Mouse (Mus musculus): ENCODE data around the gene Wfdc3. TPM values are rescaled to one million over a fixed set of nuclear protein-coding genes. Genes with fewer than 3 reads are reported as not detected.

Wfdc3 gene
- polyA plus RNA-seq, 1 experiment from 2014 or later, result 1.7 TPM

DNA sequence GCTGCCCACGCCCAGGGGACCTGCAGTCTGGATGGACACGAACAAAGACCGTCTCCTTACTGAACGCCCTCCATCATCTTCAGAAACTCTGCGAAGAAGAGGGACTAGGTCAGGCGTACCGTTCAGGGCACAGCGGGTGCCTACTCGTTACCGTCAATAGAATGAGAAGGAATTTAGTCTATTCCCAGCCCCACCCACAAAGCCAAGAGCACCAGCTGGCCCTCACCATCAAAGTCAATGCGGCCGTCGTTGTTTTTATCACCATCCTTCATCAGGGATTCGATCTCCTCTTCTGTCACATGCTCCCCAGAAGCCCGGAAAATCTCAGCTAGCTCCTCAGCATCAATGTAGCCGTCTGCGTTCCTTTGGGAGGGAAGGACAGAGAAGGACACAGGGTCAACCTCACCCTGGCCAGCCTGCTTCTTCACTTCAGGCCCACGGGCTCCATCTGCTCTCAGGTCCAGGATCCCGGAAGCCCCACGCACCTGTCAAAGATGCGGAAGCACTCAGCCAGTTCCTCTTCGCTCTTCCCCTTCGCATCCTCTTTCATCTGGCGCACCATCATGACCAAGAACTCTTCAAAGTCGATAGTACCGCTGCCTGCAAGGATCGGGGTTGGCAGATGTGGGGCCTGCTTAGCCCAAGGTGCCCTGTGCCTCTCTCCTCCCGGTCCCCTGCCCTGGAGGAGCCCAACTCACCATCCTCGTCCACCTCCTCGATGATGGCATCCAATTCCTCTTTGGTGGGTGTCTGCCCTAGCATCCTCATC is 31.7 kb upstream of the Wfdc3 start:
- no peak for ATAC-seq
- Histone ChIP-seq H3K9me3 (ENCODE audit: control insufficient read depth, low read length) (no peaks in the 10 kb centered on the region), H3K4me2 (ENCODE audit: low read length) (no peak overlapping the region), H3K27me3 (replicated peaks; ENCODE audit: control insufficient read depth, insufficient read depth, low read length) (no peaks in the 10 kb centered on the region), H3K27ac (ENCODE audit: low read length) (no peak overlapping the region), H3K36me3 (ENCODE audit: control insufficient read depth, insufficient read depth) (no peaks in the 10 kb centered on the region), H3K4me1 (replicated peaks; ENCODE audit: control insufficient read depth, insufficient read depth, low read length) (no peaks in the 10 kb centered on the region), H3K9ac (replicated peaks; ENCODE audit: low read depth, low read length) (no peak overlapping the region), H3K4me3 (replicated peaks; ENCODE audit: low read length) (no peak overlapping the region)
- 86% methylated on average over 30 of the region's 30 CpGs for WGBS

DNA sequence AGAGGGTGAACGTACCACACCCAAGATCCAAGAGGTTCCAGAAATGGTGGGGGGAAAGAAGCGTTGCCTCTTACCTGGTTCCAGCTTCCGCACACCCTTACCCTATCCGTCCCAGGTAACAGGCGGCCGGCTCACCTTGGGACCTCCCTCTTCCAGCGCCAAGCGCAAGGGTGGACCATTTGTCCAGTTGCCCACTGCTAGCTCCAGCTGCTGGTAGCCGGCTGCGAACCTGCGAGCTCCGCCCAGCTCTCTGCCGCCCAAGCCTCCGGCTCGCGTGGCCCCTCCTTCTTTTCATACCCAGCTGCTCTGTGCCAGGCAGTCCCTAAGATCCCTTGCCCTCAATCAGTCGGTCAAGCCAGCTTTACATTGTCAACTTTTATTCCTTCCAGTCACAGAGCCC is 31.1 kb upstream of the Wfdc3 start:
- WGBS, result 72% methylated on average over 17 of the region's 17 CpGs

DNA sequence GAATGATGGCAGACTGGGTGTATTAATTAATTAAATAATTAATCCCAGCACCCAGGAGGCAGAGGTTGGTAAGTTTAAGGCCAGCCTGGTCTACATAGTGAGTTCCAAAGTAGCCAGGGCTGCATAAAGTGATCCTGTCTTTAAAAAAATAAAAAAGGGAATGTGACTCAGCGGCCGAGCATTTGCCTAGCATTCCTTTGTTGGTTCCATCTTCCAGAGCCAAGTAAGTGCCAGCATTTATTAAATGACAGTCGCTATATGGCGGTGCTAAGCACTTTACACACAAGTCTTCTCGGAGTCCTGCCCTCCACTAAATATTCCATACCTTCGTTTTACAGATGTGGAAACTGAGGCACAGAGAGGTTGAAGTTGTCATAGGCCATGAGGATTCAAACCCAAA is 30.4 kb upstream of the Wfdc3 start:
- H3K36me3 ChIP-seq (ENCODE audit: control insufficient read depth, insufficient read depth), result no peaks in the 10 kb centered on the region
- no peak overlapping the region for H3K4me2 ChIP-seq (ENCODE audit: low read length)
- peaks cover 12% of the 10 kb centered on the region for H3K4me1 ChIP-seq (replicated peaks; ENCODE audit: control insufficient read depth, insufficient read depth, low read length)
- H3K4me3 ChIP-seq (replicated peaks; ENCODE audit: low read length), result no peak overlapping the region
- WGBS, result 90% methylated on average over 6 of the region's 6 CpGs
- H3K27ac ChIP-seq (ENCODE audit: low read length), result no peak overlapping the region
- ATAC-seq, result no peak
- H3K27me3 ChIP-seq (replicated peaks; ENCODE audit: control insufficient read depth, insufficient read depth, low read length), result no peaks in the 10 kb centered on the region
- no peak overlapping the region for H3K9ac ChIP-seq (replicated peaks; ENCODE audit: low read depth, low read length)
- H3K9me3 ChIP-seq (ENCODE audit: control insufficient read depth, low read length), result no peaks in the 10 kb centered on the region

More for the DNA sequence above, 31.1 kb upstream of the Wfdc3 start:
- no peak overlapping the region for H3K27ac ChIP-seq (ENCODE audit: low read length)
- H3K9ac ChIP-seq (replicated peaks; ENCODE audit: low read depth, low read length), result no peak overlapping the region
- no peak overlapping the region for H3K4me3 ChIP-seq (replicated peaks; ENCODE audit: low read length)
- H3K4me2 ChIP-seq (ENCODE audit: low read length), result no peak overlapping the region
- no peaks in the 10 kb centered on the region for H3K9me3 ChIP-seq (ENCODE audit: control insufficient read depth, low read length)
- H3K4me1 ChIP-seq (replicated peaks; ENCODE audit: control insufficient read depth, insufficient read depth, low read length), result peaks cover 5% of the 10 kb centered on the region; the same call in 1 of the 2 replicates
- H3K27me3 ChIP-seq (replicated peaks; ENCODE audit: control insufficient read depth, insufficient read depth, low read length), result no peaks in the 10 kb centered on the region
- ATAC-seq, result no peak
- no peaks in the 10 kb centered on the region for H3K36me3 ChIP-seq (ENCODE audit: control insufficient read depth, insufficient read depth)

DNA sequence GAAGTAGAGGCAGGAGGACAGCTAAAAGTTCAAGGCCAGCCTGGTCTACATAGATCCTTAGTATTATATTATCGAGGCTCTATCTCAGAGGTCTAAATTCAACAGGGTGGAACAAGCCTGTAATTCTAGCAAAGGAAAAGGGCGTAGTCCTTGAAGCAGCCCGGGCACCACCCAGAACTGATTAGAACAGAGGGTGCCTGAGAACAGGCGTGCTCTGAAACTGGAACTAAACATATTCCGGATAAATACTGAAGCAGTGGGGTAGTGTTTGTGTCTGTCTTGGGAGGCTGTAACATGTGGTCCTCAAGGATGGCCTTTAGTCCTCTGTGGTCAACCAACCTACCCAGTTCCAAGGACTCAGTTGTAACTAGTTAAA is 28.2 kb upstream of the Wfdc3 start:
- 90% methylated on average over 5 of the region's 5 CpGs for WGBS
- ATAC-seq, result no peak
- Histone ChIP-seq H3K27me3 (replicated peaks; ENCODE audit: control insufficient read depth, insufficient read depth, low read length) (no peaks in the 10 kb centered on the region), H3K27ac (ENCODE audit: low read length) (no peak overlapping the region), H3K4me2 (ENCODE audit: low read length) (no peak overlapping the region), H3K36me3 (ENCODE audit: control insufficient read depth, insufficient read depth) (no peaks in the 10 kb centered on the region), H3K4me1 (replicated peaks; ENCODE audit: control insufficient read depth, insufficient read depth, low read length) (peaks cover 25% of the 10 kb centered on the region), H3K9ac (replicated peaks; ENCODE audit: low read depth, low read length) (no peak overlapping the region), H3K4me3 (replicated peaks; ENCODE audit: low read length) (no peak overlapping the region), H3K9me3 (ENCODE audit: control insufficient read depth, low read length) (no peaks in the 10 kb centered on the region)

DNA sequence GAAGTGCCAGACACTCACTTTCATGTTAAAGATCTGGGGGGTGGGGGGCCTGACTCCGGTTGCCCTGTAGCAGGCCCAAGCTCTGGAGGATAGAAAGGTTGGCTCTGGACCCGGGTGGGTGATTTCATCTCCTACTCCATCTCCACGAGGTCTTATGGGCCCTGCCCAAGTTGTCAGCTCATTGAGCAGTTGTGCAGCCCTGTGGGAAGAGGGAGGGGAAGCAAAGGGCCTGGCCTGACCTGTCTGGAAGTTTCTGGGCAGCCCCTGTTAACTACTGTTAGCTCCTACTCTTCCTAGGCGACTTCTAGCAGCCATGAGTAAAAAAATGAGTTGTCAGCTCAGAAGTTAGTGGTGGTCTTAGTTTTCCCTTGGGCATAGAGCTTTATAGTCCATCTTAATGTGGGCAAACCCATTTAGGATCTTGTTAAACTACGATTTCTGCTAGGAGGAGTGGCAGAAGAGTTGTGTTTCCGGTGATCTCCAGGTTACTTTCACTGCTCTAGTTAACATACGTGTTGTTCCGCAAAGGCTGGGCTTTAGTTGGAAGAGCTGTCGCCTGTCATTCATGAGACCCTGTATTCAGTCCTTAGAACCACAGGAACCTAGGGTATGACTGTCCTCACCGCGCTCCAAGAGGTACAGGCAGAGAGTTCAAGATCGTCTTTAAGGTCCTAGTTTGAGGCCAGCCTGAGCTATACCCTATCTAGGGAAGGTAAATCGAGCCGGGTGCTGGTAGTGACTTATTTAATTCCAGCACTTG is 27.7 kb upstream of the Wfdc3 start:
- ATAC-seq, result no peak
- no peaks in the 10 kb centered on the region for H3K9me3 ChIP-seq (ENCODE audit: control insufficient read depth, low read length)
- no peak overlapping the region for H3K4me3 ChIP-seq (replicated peaks; ENCODE audit: low read length)
- no peaks in the 10 kb centered on the region for H3K27me3 ChIP-seq (replicated peaks; ENCODE audit: control insufficient read depth, insufficient read depth, low read length)
- H3K36me3 ChIP-seq (ENCODE audit: control insufficient read depth, insufficient read depth), result no peaks in the 10 kb centered on the region
- H3K9ac ChIP-seq (replicated peaks; ENCODE audit: low read depth, low read length), result no peak overlapping the region
- WGBS, result 81% methylated on average over 14 of the region's 14 CpGs
- H3K27ac ChIP-seq (ENCODE audit: low read length), result no peak overlapping the region
- H3K4me1 ChIP-seq (replicated peaks; ENCODE audit: control insufficient read depth, insufficient read depth, low read length), result peaks cover 25% of the 10 kb centered on the region
- no peak overlapping the region for H3K4me2 ChIP-seq (ENCODE audit: low read length)

DNA sequence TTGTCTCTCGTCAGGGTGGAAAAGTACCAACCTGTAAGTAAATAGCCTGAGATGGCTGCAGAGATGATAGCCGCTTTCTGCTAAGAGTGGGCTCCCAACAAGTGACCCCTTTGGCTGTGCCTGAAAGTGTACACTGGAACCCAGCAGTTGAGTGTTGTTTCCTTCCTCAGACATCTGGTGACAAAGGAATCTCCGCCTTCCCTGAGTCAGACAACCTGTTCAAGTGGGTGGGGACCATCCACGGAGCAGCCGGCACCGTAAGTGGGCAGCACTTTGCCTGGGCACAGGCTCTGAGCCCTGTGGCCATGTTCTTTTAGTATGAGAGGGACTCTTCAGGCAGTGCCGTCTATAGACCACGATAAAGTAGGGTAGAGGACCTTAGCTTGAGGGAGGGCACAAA is 25.4 kb upstream of the Wfdc3 start:
- Histone ChIP-seq H3K36me3 (ENCODE audit: control insufficient read depth, insufficient read depth) (peaks cover 9% of the 10 kb centered on the region; the same call in 1 of the 2 replicates), H3K27ac (ENCODE audit: low read length) (no peak overlapping the region), H3K27me3 (replicated peaks; ENCODE audit: control insufficient read depth, insufficient read depth, low read length) (no peaks in the 10 kb centered on the region), H3K4me3 (replicated peaks; ENCODE audit: low read length) (peak overlapping the region; percentile 85), H3K4me1 (replicated peaks; ENCODE audit: control insufficient read depth, insufficient read depth, low read length) (peaks cover 25% of the 10 kb centered on the region), H3K9me3 (ENCODE audit: control insufficient read depth, low read length) (no peaks in the 10 kb centered on the region), H3K4me2 (ENCODE audit: low read length) (peak overlapping the region; percentile 89), H3K9ac (replicated peaks; ENCODE audit: low read depth, low read length) (no peak overlapping the region)
- ATAC-seq, result no peak
- WGBS, result 77% methylated on average over 8 of the region's 8 CpGs

DNA sequence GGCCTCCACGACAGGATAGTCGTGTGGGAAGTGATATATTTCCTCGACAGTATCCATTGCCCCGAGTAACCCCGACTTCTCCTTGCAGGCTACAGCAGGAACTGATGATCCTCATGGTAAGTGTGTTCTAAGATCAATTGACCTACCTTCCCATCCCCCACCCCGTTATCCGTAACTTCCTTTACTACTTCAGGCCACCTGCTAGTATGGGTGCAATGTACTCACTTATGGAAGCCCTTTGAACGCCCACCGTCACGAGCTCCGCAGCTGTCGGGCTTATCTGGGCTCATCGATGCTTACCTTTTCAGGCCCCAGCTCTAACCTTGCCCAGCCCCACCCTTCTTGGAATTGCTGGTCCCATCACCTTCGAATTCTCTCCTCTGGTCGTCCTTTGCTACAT is 24.5 kb upstream of the Wfdc3 start:
- Histone ChIP-seq H3K4me1 (replicated peaks; ENCODE audit: control insufficient read depth, insufficient read depth, low read length) (peaks cover 25% of the 10 kb centered on the region), H3K9me3 (ENCODE audit: control insufficient read depth, low read length) (no peaks in the 10 kb centered on the region), H3K27ac (ENCODE audit: low read length) (no peak overlapping the region), H3K4me3 (replicated peaks; ENCODE audit: low read length) (peak overlapping the region; percentile 85), H3K36me3 (ENCODE audit: control insufficient read depth, insufficient read depth) (peaks cover 16% of the 10 kb centered on the region), H3K9ac (replicated peaks; ENCODE audit: low read depth, low read length) (peak overlapping the region; percentile 60), H3K27me3 (replicated peaks; ENCODE audit: control insufficient read depth, insufficient read depth, low read length) (no peaks in the 10 kb centered on the region), H3K4me2 (ENCODE audit: low read length) (peak overlapping the region; percentile 89)
- WGBS, result 3% methylated on average over 15 of the region's 15 CpGs
- no peak for ATAC-seq

DNA sequence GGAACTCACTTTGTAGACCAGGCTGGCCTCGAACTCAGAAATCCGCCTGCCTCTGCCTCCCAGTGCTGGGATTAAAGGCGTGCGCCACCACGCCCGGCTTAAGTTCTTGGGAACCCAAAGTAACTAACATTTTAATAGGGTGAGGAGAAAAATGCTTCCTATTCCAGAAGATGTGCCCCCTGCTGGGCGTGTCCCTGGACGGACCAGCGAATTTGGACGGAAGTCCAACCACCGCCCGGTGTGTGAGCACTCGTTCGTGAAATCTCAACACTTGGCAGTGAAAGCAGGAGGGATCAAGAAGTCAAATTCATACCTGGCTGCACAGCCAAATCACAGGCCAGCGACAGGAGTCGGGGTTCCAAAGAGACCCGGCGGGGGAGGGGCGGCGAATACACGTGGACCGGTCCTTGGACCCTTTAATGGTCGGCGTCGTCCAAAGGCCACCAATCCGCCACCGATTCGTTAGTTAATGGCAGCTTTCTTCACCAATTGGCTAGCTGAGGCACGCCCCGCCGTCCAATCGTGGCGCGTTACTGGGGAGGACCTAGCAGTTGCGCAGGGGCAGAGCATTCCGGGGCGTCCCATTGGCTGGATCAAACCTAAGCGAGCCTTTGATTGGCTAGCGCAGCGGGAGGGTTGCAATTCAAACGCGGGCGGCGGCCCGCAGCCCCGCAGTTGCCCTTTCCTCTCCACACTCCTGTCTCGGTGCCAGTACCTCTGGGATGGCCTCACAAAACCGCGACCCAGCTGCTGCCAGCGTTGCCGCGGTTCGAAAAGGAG is 23.7 kb upstream of the Wfdc3 start, which contains the start of gene Ube2c:
Gene Ube2c, plus strand, starts transcription at position 641 of the 780 bp plus-strand sequence.
- Histone ChIP-seq H3K36me3 (ENCODE audit: control insufficient read depth, insufficient read depth) (peaks cover 16% of the 10 kb centered on the region), H3K4me3 (replicated peaks; ENCODE audit: low read length) (peak within 1 kb of the TSS; percentile 85), H3K9me3 (ENCODE audit: control insufficient read depth, low read length) (no peaks in the 10 kb centered on the region), H3K27ac (ENCODE audit: low read length) (0 out of 2 replicates have a peak within 1 kb of the TSS, but pooled peaks have one; percentile 13), H3K9ac (replicated peaks; ENCODE audit: low read depth, low read length) (peak within 1 kb of the TSS; percentile 60), H3K4me1 (replicated peaks; ENCODE audit: control insufficient read depth, insufficient read depth, low read length) (peaks cover 25% of the 10 kb centered on the region), H3K27me3 (replicated peaks; ENCODE audit: control insufficient read depth, insufficient read depth, low read length) (no peaks in the 10 kb centered on the region), H3K4me2 (ENCODE audit: low read length) (peak within 1 kb of the TSS; percentile 89)
- ATAC-seq, result peak; percentile 100
- 1% methylated on average over 52 of the region's 53 CpGs for WGBS
